Mouse (Mus musculus): ENCODE measurements around the gene Dbndd1. TPM values are rescaled to one million over a fixed set of nuclear protein-coding genes. Genes with fewer than 3 reads are reported as not detected.

The Dbndd1 gene
- total and polyA plus RNA-seq, 3 experiments: 0.16 TPM; not detected in 2

- peak; percentile 83 for ATAC-seq (ENCODE audit: extremely low read depth, insufficient number of reproducible peaks, low FRiP score, poor library complexity, severe bottlenecking)
- TF ChIP-seq GATA2 (IDR thresholded peaks at IDR 0.05; ENCODE audit: borderline replicate concordance, low read depth, low read length) (no peak), TAL1 (conservative IDR thresholded peaks at IDR 0.05; ENCODE audit: low read depth, low read length) (no peak), GATA1 (IDR thresholded peaks at IDR 0.05; ENCODE audit: borderline replicate concordance, low read length) (no peak), POLR2AphosphoS5 (IDR thresholded peaks at IDR 0.05; ENCODE audit: insufficient replicate concordance, low read depth, low read length) (no peak), CTCF (IDR thresholded peaks at IDR 0.05; ENCODE audit: low read depth, low read length) (no peak)
Measured at GRCm38 (mm10) chr8:123518667-123519066, 3.4 kb upstream of the Dbndd1 start, which contains the start of gene Gas8. Gene Gas8 (plus strand): TSS chr8:123518834.

GRCm38 (mm10) chr8:123518172-123518571, 2.9 kb upstream of the Dbndd1 start:
- TF ChIP-seq TAL1 (conservative IDR thresholded peaks at IDR 0.05; ENCODE audit: low read depth, low read length) (no peak), CTCF (IDR thresholded peaks at IDR 0.05; ENCODE audit: low read depth, low read length) (no peak), POLR2AphosphoS5 (IDR thresholded peaks at IDR 0.05; ENCODE audit: insufficient replicate concordance, low read depth, low read length) (no peak)
- ATAC-seq (ENCODE audit: extremely low read depth, insufficient number of reproducible peaks, low FRiP score, poor library complexity, severe bottlenecking): no peak
- Histone ChIP-seq H3K4me1 (ENCODE audit: insufficient read depth, low read depth, low read length) (peaks cover 40% of the 10 kb centered on the region), H3K27me3 (ENCODE audit: insufficient read depth, low read length) (peaks cover 43% of the 10 kb centered on the region), H3K4me3 (ENCODE audit: low read depth, low read length) (peak overlapping the region; percentile 77; the same call in 1 of the 2 replicates), H3K36me3 (replicated peaks) (peaks cover 25% of the 10 kb centered on the region), H3K9me3 (replicated peaks) (no peaks in the 10 kb centered on the region)
- DNase-seq (ENCODE audit: low spot score): no peak

More at GRCm38 (mm10) chr8:123518667-123519066, 3.4 kb upstream of the Dbndd1 start, which contains the start of gene Gas8:
- peak; percentile 92 for DNase-seq (ENCODE audit: low spot score)
- Histone ChIP-seq H3K27me3 (ENCODE audit: insufficient read depth, low read length) (peaks cover 39% of the 10 kb centered on the region), H3K4me1 (ENCODE audit: insufficient read depth, low read depth, low read length) (peaks cover 42% of the 10 kb centered on the region), H3K36me3 (replicated peaks) (peaks cover 30% of the 10 kb centered on the region), H3K9me3 (replicated peaks) (no peaks in the 10 kb centered on the region), H3K4me3 (ENCODE audit: low read depth, low read length) (peak within 1 kb of the TSS; percentile 77)

GRCm38 (mm10) chr8:123516596-123516995, 1.3 kb upstream of the Dbndd1 start:
- no peak for ATAC-seq (ENCODE audit: extremely low read depth, insufficient number of reproducible peaks, low FRiP score, poor library complexity, severe bottlenecking)
- peaks cover 10% of the 10 kb centered on the region for H3K36me3 ChIP-seq (replicated peaks)
- peaks cover 34% of the 10 kb centered on the region for H3K4me1 ChIP-seq (ENCODE audit: insufficient read depth, low read depth, low read length)
- H3K9me3 ChIP-seq (replicated peaks): no peaks in the 10 kb centered on the region
- no peak overlapping the region for H3K4me3 ChIP-seq (ENCODE audit: low read depth, low read length)
- H3K27me3 ChIP-seq (ENCODE audit: insufficient read depth, low read length): peaks cover 52% of the 10 kb centered on the region
- no peak for DNase-seq (ENCODE audit: low spot score)
- no peak for TF ChIP-seq TAL1 (conservative IDR thresholded peaks at IDR 0.05; ENCODE audit: low read depth, low read length)
- no peak for TF ChIP-seq POLR2AphosphoS5 (IDR thresholded peaks at IDR 0.05; ENCODE audit: insufficient replicate concordance, low read depth, low read length)
- TF ChIP-seq CTCF (IDR thresholded peaks at IDR 0.05; ENCODE audit: low read depth, low read length): no peak
- no peak for TF ChIP-seq GATA2 (IDR thresholded peaks at IDR 0.05; ENCODE audit: borderline replicate concordance, low read depth, low read length)

GRCm38 (mm10) chr8:123515540-123515897, 256 bp upstream of the Dbndd1 start:
- DNase-seq (ENCODE audit: low spot score) (no peak), ATAC-seq (ENCODE audit: extremely low read depth, insufficient number of reproducible peaks, low FRiP score, poor library complexity, severe bottlenecking) (no peak)
- no peaks in the 10 kb centered on the region for H3K9me3 ChIP-seq (replicated peaks)
- peaks cover 33% of the 10 kb centered on the region for H3K4me1 ChIP-seq (ENCODE audit: insufficient read depth, low read depth, low read length)
- peak overlapping the region; percentile 70; the same call in 1 of the 2 replicates for H3K4me3 ChIP-seq (ENCODE audit: low read depth, low read length)
- peaks cover 10% of the 10 kb centered on the region for H3K36me3 ChIP-seq (replicated peaks)
- TF ChIP-seq GATA2 (IDR thresholded peaks at IDR 0.05; ENCODE audit: borderline replicate concordance, low read depth, low read length) (no peak), CTCF (IDR thresholded peaks at IDR 0.05; ENCODE audit: low read depth, low read length) (no peak), POLR2AphosphoS5 (IDR thresholded peaks at IDR 0.05; ENCODE audit: insufficient replicate concordance, low read depth, low read length) (no peak), TAL1 (conservative IDR thresholded peaks at IDR 0.05; ENCODE audit: low read depth, low read length) (no peak), GATA1 (IDR thresholded peaks at IDR 0.05; ENCODE audit: borderline replicate concordance, low read length) (no peak)
- peaks cover 52% of the 10 kb centered on the region for H3K27me3 ChIP-seq (ENCODE audit: insufficient read depth, low read length)

- Histone ChIP-seq H3K4me1 (ENCODE audit: insufficient read depth, low read depth, low read length) (peaks cover 24% of the 10 kb centered on the region), H3K4me3 (ENCODE audit: low read depth, low read length) (no peak overlapping the region; the same call in 1 of the 2 replicates), H3K36me3 (replicated peaks) (peaks cover 20% of the 10 kb centered on the region), H3K27me3 (ENCODE audit: insufficient read depth, low read length) (peaks cover 52% of the 10 kb centered on the region), H3K9me3 (replicated peaks) (no peaks in the 10 kb centered on the region)
- ATAC-seq (ENCODE audit: extremely low read depth, insufficient number of reproducible peaks, low FRiP score, poor library complexity, severe bottlenecking) (no peak), DNase-seq (ENCODE audit: low spot score) (no peak)
- TF ChIP-seq GATA1 (IDR thresholded peaks at IDR 0.05; ENCODE audit: borderline replicate concordance, low read length) (no peak), TAL1 (conservative IDR thresholded peaks at IDR 0.05; ENCODE audit: low read depth, low read length) (no peak), CTCF (IDR thresholded peaks at IDR 0.05; ENCODE audit: low read depth, low read length) (no peak), POLR2AphosphoS5 (IDR thresholded peaks at IDR 0.05; ENCODE audit: insufficient replicate concordance, low read depth, low read length) (no peak), GATA2 (IDR thresholded peaks at IDR 0.05; ENCODE audit: borderline replicate concordance, low read depth, low read length) (no peak)
Measured at GRCm38 (mm10) chr8:123514136-123514535, 1.1 kb downstream of the Dbndd1 start.

- no peak for TF ChIP-seq CTCF (IDR thresholded peaks at IDR 0.05; ENCODE audit: low read depth, low read length)
- no peak for TF ChIP-seq GATA1 (IDR thresholded peaks at IDR 0.05; ENCODE audit: borderline replicate concordance, low read length)
- no peak for TF ChIP-seq TAL1 (conservative IDR thresholded peaks at IDR 0.05; ENCODE audit: low read depth, low read length)
- TF ChIP-seq POLR2AphosphoS5 (IDR thresholded peaks at IDR 0.05; ENCODE audit: insufficient replicate concordance, low read depth, low read length): no peak
- TF ChIP-seq GATA2 (IDR thresholded peaks at IDR 0.05; ENCODE audit: borderline replicate concordance, low read depth, low read length): no peak
Measured at GRCm38 (mm10) chr8:123510819-123511218, 4.4 kb downstream of the Dbndd1 start.

More at GRCm38 (mm10) chr8:123510819-123511218, 4.4 kb downstream of the Dbndd1 start:
- Histone ChIP-seq H3K9me3 (replicated peaks) (no peaks in the 10 kb centered on the region), H3K4me3 (ENCODE audit: low read depth, low read length) (no peak overlapping the region), H3K4me1 (ENCODE audit: insufficient read depth, low read depth, low read length) (peaks cover 27% of the 10 kb centered on the region), H3K27me3 (ENCODE audit: insufficient read depth, low read length) (peaks cover 34% of the 10 kb centered on the region), H3K36me3 (replicated peaks) (peaks cover 53% of the 10 kb centered on the region)
- DNase-seq (ENCODE audit: low spot score) (no peak), ATAC-seq (ENCODE audit: extremely low read depth, insufficient number of reproducible peaks, low FRiP score, poor library complexity, severe bottlenecking) (no peak)

Data from G1E (cell line).